16 mouse cellular contexts compared by ENCODE assay signal in the genomic region with DNA sequence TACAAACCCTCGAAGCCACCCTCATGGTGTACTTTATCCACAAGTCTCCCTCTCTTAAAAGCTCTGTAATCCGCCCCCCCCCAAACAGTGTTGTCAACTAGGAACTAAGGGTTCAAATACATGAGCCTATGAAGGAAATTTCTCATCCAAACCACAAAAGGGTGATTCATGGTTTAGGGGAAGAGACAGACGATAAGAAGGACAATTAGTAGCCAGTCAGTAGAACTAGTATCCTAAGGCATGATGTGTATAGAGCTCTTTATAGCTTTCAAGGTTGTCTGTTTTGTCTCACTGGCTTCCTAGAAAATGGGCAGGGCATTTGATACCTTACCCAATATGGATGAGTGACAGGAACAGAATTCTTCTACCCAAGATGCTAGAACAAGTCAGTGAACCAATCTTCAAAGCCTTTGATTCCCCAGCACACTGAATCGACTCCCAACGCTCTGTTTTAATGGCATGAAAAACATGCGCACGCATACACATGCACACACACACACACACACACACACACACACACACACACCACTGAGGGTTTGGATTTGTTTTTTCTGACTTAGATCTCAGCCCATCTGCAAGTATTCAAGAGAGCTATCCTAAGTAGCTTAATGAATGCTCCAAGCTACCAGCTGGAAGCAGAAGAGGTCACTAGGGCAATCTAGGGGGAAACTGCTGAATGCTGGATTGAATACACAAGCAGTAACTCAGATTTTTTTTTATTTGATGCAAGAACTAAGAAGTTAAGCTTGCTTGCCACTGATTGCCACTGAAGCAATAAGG.
DNase-seq lines count a peak whose midpoint lies in the region; ATAC-seq lines count a peak whose summit lies in the region.
"Had no signal": no experiment of that assay in that cellular context is flagged by ENCODE, and none has a peak within 500 bp of the region (broad histone marks: within the 10 kb centered on the region; RNA-seq: fewer than 3 reads in every experiment).

No protein-coding gene starts in this region.

- WGBS in midbrain, embryonic 10.5 days: 71% methylated on average over 7 of the region's 7 CpGs
- 55% methylated on average over 7 of the region's 7 CpGs for WGBS in midbrain, embryonic 13.5 days

- H3K4me3 ChIP-seq in midbrain, embryonic 10.5 days: no peak overlapping the region
- H3K4me3 ChIP-seq in midbrain, embryonic 13.5 days (replicated peaks): no peak overlapping the region
- H3K4me3 ChIP-seq: hindbrain, embryonic 12.5 days; layer of hippocampus, adult 2 months; limb, embryonic 15.5 days; lung, embryonic 15.5 days had no signal

- H3K36me3 ChIP-seq in midbrain, embryonic 10.5 days: no peaks in the 10 kb centered on the region
- no peaks in the 10 kb centered on the region for H3K36me3 ChIP-seq in midbrain, embryonic 13.5 days
- H3K36me3 ChIP-seq: hindbrain, embryonic 12.5 days; limb, embryonic 15.5 days; lung, embryonic 15.5 days had no signal

- no peak for ATAC-seq in midbrain, embryonic 13.5 days
- ATAC-seq: intestine, embryonic 16.5 days had no signal

- H3K9me3 ChIP-seq in midbrain, embryonic 10.5 days (replicated peaks): no peaks in the 10 kb centered on the region
- no peaks in the 10 kb centered on the region for H3K9me3 ChIP-seq in midbrain, embryonic 13.5 days
- H3K9me3 ChIP-seq: hindbrain, embryonic 12.5 days; limb, embryonic 15.5 days; lung, embryonic 15.5 days had no signal

- no peak overlapping the region for H3K4me2 ChIP-seq in midbrain, embryonic 13.5 days (replicated peaks)
- H3K4me2 ChIP-seq: hindbrain, embryonic 12.5 days; limb, embryonic 15.5 days; lung, embryonic 15.5 days had no signal

- intact Hi-C loops in gastrocnemius, postnatal 14 days (cut with DNase I; ENCODE audit: low total_unique reads): no loop called here

- no peaks in the 10 kb centered on the region for H3K27me3 ChIP-seq in midbrain, embryonic 10.5 days (ENCODE audit: low read depth, poor library complexity, severe bottlenecking)
- no peaks in the 10 kb centered on the region for H3K27me3 ChIP-seq in midbrain, embryonic 13.5 days
- H3K27me3 ChIP-seq: hindbrain, embryonic 12.5 days; limb, embryonic 15.5 days; lung, embryonic 15.5 days had no signal

- H3K27ac ChIP-seq in midbrain, embryonic 10.5 days (replicated peaks): peak overlapping the region; percentile 46
- no peak overlapping the region for H3K27ac ChIP-seq in midbrain, embryonic 13.5 days
- H3K27ac ChIP-seq: hindbrain, embryonic 12.5 days; layer of hippocampus, adult 2 months; limb, embryonic 15.5 days; lung, embryonic 15.5 days had no signal

- H3K4me1 ChIP-seq in midbrain, embryonic 10.5 days: peaks cover 41% of the 10 kb centered on the region
- peaks cover 22% of the 10 kb centered on the region for H3K4me1 ChIP-seq in midbrain, embryonic 13.5 days (replicated peaks)
- H3K4me1 ChIP-seq: lung, embryonic 15.5 days had no signal

- peak; percentile 5 for DNase-seq in gastrocnemius, postnatal 14 days
- DNase-seq in gastrocnemius, adult 8-10 months (ENCODE audit: low spot score in 2 of 2): no peak
- DNase-seq in midbrain, embryonic 10.5 days (ENCODE audit: low spot score): peak; percentile 46
- DNase-seq in embryo, embryonic 11 days: peak; percentile 53
- DNase-seq in retina, postnatal 1 day: peak; percentile 55
- DNase-seq in layer of hippocampus, adult 9-10 months (ENCODE audit: low spot score): no peak
- no peak for DNase-seq in layer of hippocampus, postnatal 14 days (ENCODE audit: low spot score in 2 of 2)
- DNase-seq: adrenal gland, adult 8-10 months; B cell, adult 2 months; cerebellum, adult 2 months had no signal

- H3K9ac ChIP-seq in midbrain, embryonic 13.5 days (replicated peaks): no peak overlapping the region
- H3K9ac ChIP-seq: hindbrain, embryonic 12.5 days; limb, embryonic 15.5 days; lung, embryonic 15.5 days had no signal

Comparison
In these comparisons a context has a peak if more than half of its experiments do, and no peak if none do; other contexts are left out.
1. DNase-seq: peak in gastrocnemius, postnatal 14 days (single experiment), midbrain, embryonic 10.5 days (single experiment), embryo, embryonic 11 days (single experiment) and retina, postnatal 1 day (single experiment); none in gastrocnemius, adult 8-10 months (0 of 2), layer of hippocampus, adult 9-10 months (single experiment) and layer of hippocampus, postnatal 14 days (0 of 2).